Mouse (Mus musculus) ES-E14 (cell line): Measurements from ENCODE around the gene Zfp760. TPM values are rescaled to one million over a fixed set of nuclear protein-coding genes. Genes with fewer than 3 reads are reported as not detected.
"Not testable (repeated sequence)": the region's sequence is repeated elsewhere in the genome, so short reads cannot be mapped to it uniquely, and the experiment has no call there.

Experiments
- DNase-seq: peaks from one replicate; pipeline ENCODE4 v3.0.0-alpha.2; 2013; ENCODE audit warnings: low read depth, low spot score
- H3K27ac ChIP-seq: 2 replicates; pipeline ENCODE4 v1.5.1; 2012; ENCODE audit warnings: low read depth, mild to moderate bottlenecking, low read length, moderate library complexity, mixed read lengths; ENCODE audit not compliant: poor library complexity, insufficient read depth, severe bottlenecking
- H3K36me3 ChIP-seq: 2 replicates; pipeline ENCODE4 v1.6.1; 2012; ENCODE audit warnings: mild to moderate bottlenecking, low read length, moderate library complexity, mixed read lengths; ENCODE audit not compliant: control insufficient read depth, poor library complexity, insufficient read depth, severe bottlenecking
- H3K4me1 ChIP-seq, 2 experiments: fragments of 150-350 bp in 1 of 2; sonication (generic) in 1 of 2; 2 replicates each; pipeline ENCODE4 v1.6.1; 2012; ENCODE audit warnings: low read length in 2 of 2, mild to moderate bottlenecking in 1 of 2, mixed read lengths in 1 of 2; ENCODE audit not compliant: control insufficient read depth in 2 of 2, insufficient read depth in 2 of 2, poor library complexity in 1 of 2
- H3K4me3 ChIP-seq, 2 experiments: fragments of 150-350 bp in 1 of 2; sonication (generic) in 1 of 2; 2 replicates each; pipeline ENCODE4 v1.5.1; 2012; ENCODE audit warnings: low read length in 2 of 2, low read depth in 1 of 2, mild to moderate bottlenecking in 1 of 2, mixed read lengths in 1 of 2; ENCODE audit not compliant: insufficient read depth in 1 of 2, poor library complexity in 1 of 2, severe bottlenecking in 1 of 2
- H3K9ac ChIP-seq: 2 replicates; pipeline ENCODE4 v1.6.1; 2012; ENCODE audit warnings: low read depth, mild to moderate bottlenecking, low read length, mixed read lengths; ENCODE audit not compliant: poor library complexity, insufficient read depth, severe bottlenecking
- H3K9me3 ChIP-seq: fragments of 150-350 bp; sonication (generic); 2 replicates; pipeline ENCODE4 v1.6.1; 2012; ENCODE audit warnings: low read depth, mild to moderate bottlenecking, low read length; ENCODE audit not compliant: control insufficient read depth, insufficient read depth
- CHD2 ChIP-seq: IDR thresholded peaks from 2 replicates; pipeline ENCODE4 v1.6.1; 2014; ENCODE audit warnings: mild to moderate bottlenecking, low read depth, low read length, inconsistent platforms
- HCFC1 ChIP-seq: IDR thresholded peaks from 2 replicates; pipeline ENCODE4 v1.6.1; 2012; ENCODE audit warnings: low read length, inconsistent platforms, borderline replicate concordance; ENCODE audit not compliant: insufficient read depth
- MAFK ChIP-seq: IDR thresholded peaks from 2 replicates; pipeline ENCODE4 v1.6.1; 2014; ENCODE audit warnings: mild to moderate bottlenecking, low read depth, low read length, inconsistent platforms; ENCODE audit not compliant: insufficient read depth
- ZC3H11A ChIP-seq: IDR thresholded peaks from 2 replicates; pipeline ENCODE4 v1.6.1; 2012; ENCODE audit warnings: low read depth, mild to moderate bottlenecking, inconsistent platforms, low read length, borderline replicate concordance
- ZNF384 ChIP-seq: IDR thresholded peaks from 2 replicates; pipeline ENCODE4 v1.6.1; 2012; ENCODE audit warnings: low read depth, low read length, inconsistent platforms
- in situ Hi-C, 2 experiments: fragments of 600-800 bp; cut with MboI; formaldehyde crosslinking; loops; one replicate each; pipeline ENCODE4 v1.15.1; 2025; ENCODE audit warnings: low sequenced_read_pairs in 2 of 2, inconsistent platforms in 1 of 2; ENCODE audit not compliant: unreplicated experiment in 2 of 2
- total RNA-seq: library from RNA; depleted of rRNA; stranded (reverse); fragments of 300-350 nt; gene quantifications from 2 replicates; pipeline ENCODE4 v1.2.3, GENCODE M21; 2012; rRNA removed

Zfp760 gene
- 9.7 and 10.0 TPM in 2 replicates for total RNA-seq

GRCm38 (mm10) chr17:21707343-21707996 is at the start of gene Zfp760:
Gene Zfp760 (plus strand): TSS chr17:21707741.
- H3K27ac ChIP-seq = peak within 1 kb of the TSS; percentile 58
- in situ Hi-C loops = no loop called here
- no peaks in the 10 kb centered on the region for H3K4me1 ChIP-seq
- peak; percentile 92 for DNase-seq
- H3K4me3 ChIP-seq = peak within 1 kb of the TSS; percentile 70 to 97
- no peaks in the 10 kb centered on the region for H3K9me3 ChIP-seq
- TF ChIP-seq ZNF384 = no peak
- TF ChIP-seq HCFC1 = no peak
- TF ChIP-seq ZC3H11A = no peak
- no peak for TF ChIP-seq CHD2
- no peak for TF ChIP-seq MAFK
- no peaks in the 10 kb centered on the region for H3K36me3 ChIP-seq
- H3K9ac ChIP-seq = peak within 1 kb of the TSS; percentile 83

GRCm38 (mm10) chr17:21678826-21679225 is 28.7 kb upstream of the Zfp760 start:
- in situ Hi-C loops, H3K4me3 ChIP-seq, H3K9me3 ChIP-seq, H3K27ac ChIP-seq, H3K36me3 ChIP-seq, DNase-seq, H3K9ac ChIP-seq, H3K4me1 ChIP-seq: not testable (repeated sequence)

DNA sequence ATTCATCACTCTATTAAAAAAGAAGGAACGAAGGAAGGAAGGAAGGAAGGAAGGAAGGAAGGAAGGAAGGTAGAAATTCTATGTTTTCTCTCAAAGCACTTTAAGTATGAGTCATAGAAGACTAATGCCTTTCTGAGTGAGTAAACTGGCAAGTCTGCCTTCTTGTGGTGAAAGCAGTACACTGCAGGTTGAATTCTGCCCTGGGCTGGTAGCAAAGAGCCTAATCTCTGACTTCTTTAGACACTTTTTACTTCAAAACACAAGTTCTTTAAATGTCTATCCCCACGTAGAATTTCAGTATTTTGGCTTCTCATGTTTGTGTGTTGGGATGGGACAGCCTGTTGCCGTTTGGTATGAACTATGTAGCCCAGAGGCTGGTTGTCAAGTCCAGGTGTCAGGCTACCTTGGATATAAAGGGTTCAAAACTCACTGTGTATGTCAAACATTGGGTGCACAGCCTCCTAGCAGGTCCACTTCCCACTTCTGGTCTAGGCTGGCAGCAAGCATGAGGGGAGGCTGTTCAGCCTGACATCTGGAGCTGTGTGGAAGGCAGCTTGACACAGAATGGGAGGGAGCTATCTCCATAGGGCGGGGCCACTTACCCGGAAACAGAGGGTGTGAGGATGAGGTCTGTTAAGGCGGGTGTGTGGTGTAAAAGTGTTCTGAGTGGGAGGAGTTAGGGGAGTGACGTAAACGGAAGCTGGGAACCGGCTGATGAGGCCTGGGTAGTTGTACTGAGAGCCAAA is 28.1 kb upstream of the Zfp760 start:
- TF ChIP-seq CHD2 = no peak
- TF ChIP-seq ZC3H11A = no peak
- Histone ChIP-seq H3K36me3 (no peaks in the 10 kb centered on the region), H3K27ac (no peak overlapping the region), H3K4me3 (peak overlapping the region; percentile 76 to 90), H3K9me3 (no peaks in the 10 kb centered on the region), H3K9ac (peak overlapping the region; percentile 32; the same call in 1 of the 2 replicates), H3K4me1 (no peaks in the 10 kb centered on the region)
- in situ Hi-C loops = no loop called here
- DNase-seq = peak; percentile 92

GRCm38 (mm10) chr17:21680019-21680376 is 27.5 kb upstream of the Zfp760 start:
- DNase-seq, H3K9me3 ChIP-seq, H3K36me3 ChIP-seq, in situ Hi-C loops, H3K27ac ChIP-seq, H3K4me1 ChIP-seq: not testable (repeated sequence)
- peak overlapping the region; percentile 76 to 90 for H3K4me3 ChIP-seq
- peak overlapping the region; percentile 32; the same call in 1 of the 2 replicates for H3K9ac ChIP-seq

DNA sequence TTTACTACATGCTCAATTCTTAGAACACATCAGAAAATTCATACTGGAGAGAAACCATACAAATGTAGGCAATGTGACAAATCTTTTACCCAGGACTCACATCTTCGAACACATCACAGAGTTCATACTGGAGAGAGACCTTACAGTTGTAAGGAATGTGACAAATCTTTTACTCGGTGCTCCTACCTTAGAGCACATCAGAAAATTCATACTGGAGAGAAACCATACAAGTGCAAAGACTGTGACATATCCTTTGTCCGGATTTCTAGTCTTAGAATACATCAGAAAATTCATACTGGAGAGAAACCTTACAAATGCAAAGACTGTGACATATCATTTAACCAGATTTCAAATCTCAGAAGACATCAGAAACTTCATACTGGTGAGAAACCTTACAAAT is 16.0 kb upstream of the Zfp760 start, which contains the start of gene Gm10226:
Gene Gm10226 (plus strand): TSS at position 301 of the 400 bp plus-strand sequence.
- in situ Hi-C loops = no loop called here
- Histone ChIP-seq H3K9ac (no peak within 1 kb of the TSS), H3K9me3 (no peaks in the 10 kb centered on the region), H3K4me1 (no peaks in the 10 kb centered on the region), H3K36me3 (no peaks in the 10 kb centered on the region), H3K4me3 (no peak within 1 kb of the TSS), H3K27ac (no peak within 1 kb of the TSS)
- DNase-seq = no peak
- TF ChIP-seq MAFK = no peak
- no peak for TF ChIP-seq HCFC1
- TF ChIP-seq ZNF384 = no peak
- no peak for TF ChIP-seq ZC3H11A
- no peak for TF ChIP-seq CHD2
